Mouse (Mus musculus): ENCODE results near the gene Atxn3. TPM values are rescaled to one million over a fixed set of nuclear protein-coding genes. Genes with fewer than 3 reads are reported as not detected.

Atxn3 gene
- polyA plus RNA-seq, 1 experiment from 2014 or later = 14.4 TPM

DNA sequence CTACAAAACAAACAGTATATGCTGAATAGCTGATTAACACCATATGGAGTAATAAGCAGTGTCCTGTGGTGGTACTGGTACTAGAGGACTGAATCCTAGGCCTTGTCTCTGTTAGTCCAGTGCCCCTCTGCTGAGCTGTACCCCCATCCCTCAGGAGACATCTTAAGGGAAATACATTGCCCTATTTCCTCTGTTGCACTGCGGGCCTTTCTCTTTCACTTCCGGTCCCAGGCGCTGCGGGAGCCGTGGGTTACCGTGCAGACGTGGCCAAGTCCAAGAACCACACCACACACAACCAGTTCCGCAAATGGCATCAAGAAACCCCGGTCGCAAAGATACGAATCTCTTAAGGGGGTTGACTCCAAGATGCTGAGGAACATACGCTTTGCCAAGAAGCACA is 52.2 kb downstream of the Atxn3 start:
- ATAC-seq = no peak
- Histone ChIP-seq H3K4me2 (replicated peaks) (no peak overlapping the region), H3K27ac (no peak overlapping the region), H3K36me3 (peaks cover 27% of the 10 kb centered on the region), H3K27me3 (no peaks in the 10 kb centered on the region), H3K4me3 (replicated peaks) (no peak overlapping the region), H3K9ac (replicated peaks) (no peak overlapping the region), H3K9me3 (no peaks in the 10 kb centered on the region), H3K4me1 (replicated peaks) (peaks cover 6% of the 10 kb centered on the region; the same call in 1 of the 2 replicates)
- 94% methylated on average over 12 of the region's 12 CpGs for WGBS

DNA sequence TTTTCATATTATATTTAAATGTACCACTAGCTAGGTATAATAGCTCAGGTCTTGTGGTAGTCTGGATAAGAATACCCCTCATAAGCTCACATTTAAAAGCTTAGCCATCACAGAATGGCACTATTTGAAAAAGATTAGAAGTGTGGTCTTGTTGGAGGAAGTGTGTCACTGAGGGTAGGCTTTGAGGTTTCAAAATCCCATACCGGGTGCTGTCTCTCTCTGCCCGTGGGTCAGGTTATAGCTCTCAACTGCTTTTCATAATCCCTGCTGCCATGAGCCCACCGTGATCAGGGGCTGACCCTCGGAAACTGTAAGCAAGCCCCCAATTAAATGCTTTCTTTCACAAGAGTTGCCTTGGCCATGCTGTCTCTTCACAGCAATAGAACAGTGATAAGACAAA is 53.1 kb downstream of the Atxn3 start:
- Histone ChIP-seq H3K9me3 (no peaks in the 10 kb centered on the region), H3K27me3 (no peaks in the 10 kb centered on the region), H3K4me1 (replicated peaks) (no peaks in the 10 kb centered on the region), H3K9ac (replicated peaks) (no peak overlapping the region), H3K4me2 (replicated peaks) (no peak overlapping the region), H3K27ac (no peak overlapping the region), H3K36me3 (peaks cover 29% of the 10 kb centered on the region), H3K4me3 (replicated peaks) (no peak overlapping the region)
- ATAC-seq = no peak
- 97% methylated on average over 4 of the region's 4 CpGs for WGBS

- Histone ChIP-seq H3K4me2 (replicated peaks) (no peak overlapping the region), H3K9me3 (no peaks in the 10 kb centered on the region), H3K4me3 (replicated peaks) (no peak overlapping the region), H3K27ac (no peak overlapping the region), H3K36me3 (peaks cover 28% of the 10 kb centered on the region), H3K9ac (replicated peaks) (no peak overlapping the region), H3K4me1 (replicated peaks) (no peaks in the 10 kb centered on the region), H3K27me3 (no peaks in the 10 kb centered on the region)
- no peak for ATAC-seq
- WGBS = 94% methylated on average over 3 of the region's 3 CpGs
These were observed 53.9 kb downstream of the Atxn3 start for GRCm38 (mm10) chr12:101904170-101904569.

GRCm38 (mm10) chr12:101899671-101900245 is 58.3 kb downstream of the Atxn3 start:
- no peak overlapping the region for H3K27ac ChIP-seq
- WGBS = 89% methylated on average over 2 of the region's 2 CpGs

GRCm38 (mm10) chr12:101898966-101899365 is 59.1 kb downstream of the Atxn3 start:
- ATAC-seq = no peak
- Histone ChIP-seq H3K27me3 (no peaks in the 10 kb centered on the region), H3K4me2 (replicated peaks) (no peak overlapping the region), H3K36me3 (peaks cover 19% of the 10 kb centered on the region; the same call in 1 of the 2 replicates), H3K4me1 (replicated peaks) (no peaks in the 10 kb centered on the region), H3K9me3 (no peaks in the 10 kb centered on the region), H3K4me3 (replicated peaks) (no peak overlapping the region), H3K9ac (replicated peaks) (no peak overlapping the region), H3K27ac (no peak overlapping the region)
- WGBS = 97% methylated on average over 8 of the region's 8 CpGs

More at GRCm38 (mm10) chr12:101899671-101900245, 58.3 kb downstream of the Atxn3 start:
- ATAC-seq = no peak
- Histone ChIP-seq H3K36me3 (peaks cover 20% of the 10 kb centered on the region; the same call in 1 of the 2 replicates), H3K4me3 (replicated peaks) (no peak overlapping the region), H3K4me2 (replicated peaks) (no peak overlapping the region), H3K27me3 (no peaks in the 10 kb centered on the region), H3K9me3 (no peaks in the 10 kb centered on the region), H3K4me1 (replicated peaks) (no peaks in the 10 kb centered on the region), H3K9ac (replicated peaks) (no peak overlapping the region)

DNA sequence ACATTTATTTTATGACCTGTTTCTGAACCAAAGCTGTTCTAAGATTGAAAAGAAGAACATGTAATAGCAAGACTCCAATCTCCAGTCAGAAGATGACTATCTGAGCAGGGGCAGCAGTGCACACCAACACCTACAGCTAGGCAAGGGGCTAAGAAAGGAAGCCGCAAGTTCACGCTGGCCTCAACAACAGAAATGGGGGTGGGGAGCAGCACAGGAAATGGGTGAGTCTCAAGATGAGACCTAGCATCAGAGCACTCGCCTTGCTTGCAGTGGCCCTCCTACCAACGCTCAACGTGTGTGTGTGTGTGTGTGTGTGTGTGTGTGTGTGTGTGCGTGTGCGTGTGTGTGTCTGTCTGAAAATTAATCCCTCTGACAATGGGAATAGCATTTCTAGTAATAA is 60.9 kb downstream of the Atxn3 start:
- no peaks in the 10 kb centered on the region for H3K27me3 ChIP-seq
- H3K9ac ChIP-seq (replicated peaks) = no peak overlapping the region
- H3K36me3 ChIP-seq = peaks cover 29% of the 10 kb centered on the region
- H3K4me2 ChIP-seq (replicated peaks) = no peak overlapping the region
- 87% methylated on average over 7 of the region's 7 CpGs for WGBS
- H3K4me1 ChIP-seq (replicated peaks) = no peaks in the 10 kb centered on the region
- H3K27ac ChIP-seq = no peak overlapping the region
- no peaks in the 10 kb centered on the region for H3K9me3 ChIP-seq
- H3K4me3 ChIP-seq (replicated peaks) = no peak overlapping the region
- ATAC-seq = no peak

GRCm38 (mm10) chr12:101893296-101893695 is 64.8 kb downstream of the Atxn3 start:
- Histone ChIP-seq H3K9ac (replicated peaks) (no peak overlapping the region), H3K9me3 (no peaks in the 10 kb centered on the region), H3K4me2 (replicated peaks) (no peak overlapping the region), H3K36me3 (peaks cover 42% of the 10 kb centered on the region), H3K27me3 (no peaks in the 10 kb centered on the region), H3K4me3 (replicated peaks) (no peak overlapping the region), H3K27ac (no peak overlapping the region), H3K4me1 (replicated peaks) (no peaks in the 10 kb centered on the region)
- WGBS = 91% methylated on average over 8 of the region's 8 CpGs
- ATAC-seq = no peak

GRCm38 (mm10) chr12:101892832-101893231 is 65.2 kb downstream of the Atxn3 start:
- H3K36me3 ChIP-seq = peaks cover 42% of the 10 kb centered on the region
- no peak overlapping the region for H3K4me2 ChIP-seq (replicated peaks)
- no peaks in the 10 kb centered on the region for H3K9me3 ChIP-seq
- no peaks in the 10 kb centered on the region for H3K4me1 ChIP-seq (replicated peaks)
- ATAC-seq = no peak
- no peak overlapping the region for H3K27ac ChIP-seq
- no peaks in the 10 kb centered on the region for H3K27me3 ChIP-seq
- 97% methylated on average over 2 of the region's 2 CpGs for WGBS
- H3K9ac ChIP-seq (replicated peaks) = no peak overlapping the region
- H3K4me3 ChIP-seq (replicated peaks) = no peak overlapping the region

GRCm38 (mm10) chr12:101891066-101891465 is 67.0 kb downstream of the Atxn3 start:
- no peak overlapping the region for H3K4me3 ChIP-seq (replicated peaks)
- no peaks in the 10 kb centered on the region for H3K27me3 ChIP-seq
- no peaks in the 10 kb centered on the region for H3K9me3 ChIP-seq
- no peaks in the 10 kb centered on the region for H3K4me1 ChIP-seq (replicated peaks)
- H3K27ac ChIP-seq = no peak overlapping the region
- H3K36me3 ChIP-seq = peaks cover 47% of the 10 kb centered on the region
- 85% methylated on average over 5 of the region's 5 CpGs for WGBS
- H3K4me2 ChIP-seq (replicated peaks) = no peak overlapping the region
- H3K9ac ChIP-seq (replicated peaks) = no peak overlapping the region
- ATAC-seq = no peak

DNA sequence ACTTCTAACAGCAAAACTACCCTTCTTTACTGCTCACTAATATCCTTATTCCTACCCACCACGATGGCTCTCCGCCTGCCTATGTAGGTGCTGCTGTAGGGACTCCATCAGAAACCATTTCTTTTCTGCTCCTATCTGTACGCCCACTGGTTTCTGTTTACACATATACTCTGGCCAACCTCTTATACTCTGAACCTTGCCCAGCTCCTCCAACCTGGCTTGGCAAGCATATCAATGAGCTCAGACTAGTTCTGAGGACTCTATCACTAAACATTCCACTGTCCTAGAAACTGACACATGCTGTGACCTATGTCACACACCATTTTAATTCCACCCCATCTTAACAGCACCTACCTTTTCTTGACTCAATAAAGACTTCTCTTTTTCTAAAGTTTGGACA is 68.7 kb downstream of the Atxn3 start:
- Histone ChIP-seq H3K4me2 (replicated peaks) (no peak overlapping the region), H3K27me3 (no peaks in the 10 kb centered on the region), H3K9ac (replicated peaks) (no peak overlapping the region), H3K27ac (no peak overlapping the region), H3K4me3 (replicated peaks) (no peak overlapping the region), H3K36me3 (peaks cover 62% of the 10 kb centered on the region), H3K4me1 (replicated peaks) (no peaks in the 10 kb centered on the region), H3K9me3 (no peaks in the 10 kb centered on the region)
- no peak for ATAC-seq
- 99% methylated on average over 3 of the region's 3 CpGs for WGBS

- Histone ChIP-seq H3K27me3 (no peaks in the 10 kb centered on the region), H3K4me3 (replicated peaks) (no peak overlapping the region), H3K4me1 (replicated peaks) (no peaks in the 10 kb centered on the region), H3K36me3 (peaks cover 66% of the 10 kb centered on the region), H3K9me3 (no peaks in the 10 kb centered on the region), H3K4me2 (replicated peaks) (no peak overlapping the region), H3K9ac (replicated peaks) (no peak overlapping the region), H3K27ac (no peak overlapping the region)
- WGBS = 96% methylated on average over 2 of the region's 2 CpGs
- ATAC-seq = no peak
These were observed 69.7 kb downstream of the Atxn3 start for GRCm38 (mm10) chr12:101888312-101888711.

GRCm38 (mm10) chr12:101884926-101885325 is 73.1 kb downstream of the Atxn3 start:
- Histone ChIP-seq H3K36me3 (peaks cover 51% of the 10 kb centered on the region), H3K27ac (no peak overlapping the region), H3K4me1 (replicated peaks) (no peaks in the 10 kb centered on the region), H3K27me3 (no peaks in the 10 kb centered on the region), H3K9me3 (no peaks in the 10 kb centered on the region), H3K9ac (replicated peaks) (no peak overlapping the region), H3K4me2 (replicated peaks) (no peak overlapping the region), H3K4me3 (replicated peaks) (no peak overlapping the region)
- no peak for ATAC-seq
- WGBS = 96% methylated on average over 7 of the region's 7 CpGs

DNA sequence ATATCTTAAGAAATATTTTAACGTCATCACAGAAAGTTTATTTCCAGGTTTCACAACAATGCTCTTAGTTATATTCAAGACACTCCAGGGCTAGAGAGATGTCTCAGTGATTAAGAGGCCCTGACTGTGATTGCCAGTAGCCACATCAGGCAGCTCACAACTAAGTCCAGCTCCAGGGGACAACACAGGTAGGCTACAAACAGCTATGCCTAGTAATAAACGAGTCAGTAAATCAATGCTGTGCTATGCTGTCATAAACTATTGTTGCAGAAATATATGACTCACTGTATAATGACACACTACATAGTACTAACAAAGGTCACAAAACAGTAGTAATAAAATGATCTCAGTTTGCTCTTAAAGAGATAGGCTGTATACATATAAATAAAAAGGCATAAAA is 81.7 kb downstream of the Atxn3 start:
- Histone ChIP-seq H3K4me3 (replicated peaks) (no peak overlapping the region), H3K4me2 (replicated peaks) (no peak overlapping the region), H3K36me3 (peaks cover 36% of the 10 kb centered on the region), H3K27me3 (no peaks in the 10 kb centered on the region), H3K4me1 (replicated peaks) (no peaks in the 10 kb centered on the region), H3K27ac (no peak overlapping the region), H3K9me3 (no peaks in the 10 kb centered on the region), H3K9ac (replicated peaks) (no peak overlapping the region)
- WGBS = 90% methylated on average over 2 of the region's 2 CpGs
- ATAC-seq = no peak
